Mouse (Mus musculus) adrenal gland, postnatal 25 days (tissue): ENCODE measurements around the gene Ralgapa2. TPM values are rescaled to one million over a fixed set of nuclear protein-coding genes. Genes with fewer than 3 reads are reported as not detected.
"Not testable (repeated sequence)": the region's sequence is repeated elsewhere in the genome, so short reads cannot be mapped to it uniquely, and the experiment has no call there.

ENCODE experiments used
- DNase-seq: peaks from one replicate; pipeline ENCODE4 v3.0.0; 2021; ENCODE audit warnings: mixed read lengths
- total RNA-seq: library from RNA; stranded (reverse); gene quantifications from 2 replicates; pipeline ENCODE4 v1.2.3, GENCODE M21; 2021

Ralgapa2 gene
- total RNA-seq, 1 experiment from 2014 or later = 32.3 TPM

- no peak for DNase-seq
Observed at GRCm38 (mm10) chr2:146498298-146498697, 13.8 kb downstream of the Ralgapa2 start.

DNA sequence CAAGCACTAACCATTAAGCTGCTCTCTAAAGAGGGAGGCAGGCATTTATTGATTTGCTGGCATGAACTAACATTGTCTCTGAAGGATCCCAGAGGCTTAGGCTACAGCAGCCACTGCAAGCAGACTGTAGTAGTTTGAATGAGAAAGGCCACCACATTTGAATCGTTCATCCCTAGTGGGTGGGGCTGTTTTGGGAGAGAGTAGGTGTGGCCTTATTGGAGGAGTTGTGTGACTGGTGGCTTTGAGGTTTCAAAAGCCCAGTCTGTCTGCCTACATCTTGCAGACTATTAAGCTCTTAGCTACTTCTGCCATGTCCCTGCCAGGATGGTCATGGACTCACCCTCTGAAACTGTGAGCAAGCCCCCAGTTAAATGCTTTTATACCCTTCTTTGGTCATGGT is 15.1 kb downstream of the Ralgapa2 start:
- DNase-seq = no peak

- DNase-seq = no peak
Observed at GRCm38 (mm10) chr2:146495781-146496180, 16.4 kb downstream of the Ralgapa2 start.

- no peak for DNase-seq
Observed at GRCm38 (mm10) chr2:146493354-146493946, 18.7 kb downstream of the Ralgapa2 start.

DNA sequence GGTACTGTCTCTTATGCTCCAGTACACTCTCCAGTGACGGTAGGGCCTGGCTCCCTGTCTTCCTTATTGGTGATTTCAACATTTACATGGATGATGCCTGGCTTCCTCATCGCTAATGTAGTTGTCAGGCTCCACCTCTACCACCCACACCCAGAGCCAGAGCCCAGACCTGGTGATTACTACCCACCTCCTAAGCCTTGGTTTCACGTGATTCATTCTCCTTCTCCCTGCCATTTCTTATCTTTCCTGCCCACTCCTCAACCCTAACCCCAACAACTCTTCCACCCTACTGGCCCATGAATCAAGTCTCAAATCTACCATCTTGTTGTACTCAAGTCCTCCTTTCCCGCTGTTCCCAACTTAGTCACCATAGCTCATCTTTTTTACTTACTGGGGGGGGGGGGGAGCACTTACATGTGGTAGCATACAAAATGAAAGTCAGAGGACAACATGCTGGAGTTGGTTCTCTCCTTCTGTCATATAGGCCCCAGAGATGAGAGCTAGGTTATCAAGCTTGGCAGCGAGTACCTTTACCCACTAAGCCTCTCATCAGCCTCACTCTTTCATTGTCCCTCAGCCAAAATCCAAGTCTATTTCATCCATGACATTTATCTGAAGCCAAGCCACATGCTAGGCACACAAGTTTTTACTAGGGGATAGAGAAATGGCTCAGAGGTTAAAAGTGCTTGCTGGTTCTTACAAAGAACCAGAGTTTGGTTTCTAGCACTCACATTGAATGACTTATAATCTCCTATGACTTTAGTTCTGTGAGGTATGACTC is 20.1 kb downstream of the Ralgapa2 start:
- no peak for DNase-seq

DNA sequence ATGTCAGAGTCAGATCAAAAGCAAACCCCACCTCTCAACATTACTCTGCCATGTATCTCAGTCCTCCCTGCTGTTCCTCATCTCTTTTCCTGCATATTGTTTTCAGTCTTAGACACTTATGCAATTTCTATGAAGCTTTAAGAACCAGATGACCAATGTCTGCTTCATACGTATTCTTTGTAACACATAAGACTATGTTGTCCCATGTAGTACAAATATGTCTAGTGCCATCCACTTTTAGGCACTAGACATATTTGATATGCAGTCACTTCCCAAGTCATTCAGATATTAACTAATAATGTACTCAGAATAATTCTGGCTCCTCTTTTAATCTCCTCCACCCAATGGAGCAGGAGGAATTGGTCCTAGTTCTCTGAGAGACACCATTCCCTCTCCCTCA is 21.2 kb downstream of the Ralgapa2 start:
- no peak for DNase-seq

GRCm38 (mm10) chr2:146488291-146488690 is 23.9 kb downstream of the Ralgapa2 start:
- no peak for DNase-seq

- no peak for DNase-seq
Observed at GRCm38 (mm10) chr2:146482859-146483258, 29.3 kb downstream of the Ralgapa2 start.

- DNase-seq = no peak
Observed at GRCm38 (mm10) chr2:146477491-146477890, 34.7 kb downstream of the Ralgapa2 start.

DNA sequence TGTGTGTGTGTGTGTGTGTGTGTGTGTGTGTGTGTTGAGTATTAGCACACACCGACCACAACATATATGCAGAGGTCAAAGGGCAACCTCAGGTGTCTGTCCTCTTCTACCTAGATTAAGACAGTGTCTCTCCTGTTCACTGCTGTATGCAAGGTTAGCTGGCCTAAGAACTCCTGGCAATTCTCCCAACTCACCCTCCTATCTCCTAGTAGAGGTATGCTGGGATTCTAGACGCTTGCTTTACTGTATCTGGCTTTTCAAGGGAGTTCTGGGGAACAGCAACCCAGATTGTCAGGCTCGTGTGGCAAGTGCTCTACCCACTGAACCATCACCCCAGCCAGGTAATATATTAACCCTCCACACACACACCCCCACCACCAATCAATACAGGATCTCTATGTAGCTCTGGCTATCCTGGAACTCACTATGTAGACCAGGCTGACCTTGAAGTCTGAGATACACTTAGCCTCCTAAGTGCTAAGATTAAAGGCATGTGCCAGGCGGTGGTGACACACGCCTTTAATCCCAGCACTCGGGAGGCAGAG is 35.6 kb downstream of the Ralgapa2 start:
- no peak for DNase-seq

GRCm38 (mm10) chr2:146476001-146476400 is 36.1 kb downstream of the Ralgapa2 start:
- DNase-seq = no peak

GRCm38 (mm10) chr2:146470947-146471346 is 41.2 kb downstream of the Ralgapa2 start:
- DNase-seq = no peak

GRCm38 (mm10) chr2:146469707-146470420 is 42.3 kb downstream of the Ralgapa2 start:
- DNase-seq = no peak

DNA sequence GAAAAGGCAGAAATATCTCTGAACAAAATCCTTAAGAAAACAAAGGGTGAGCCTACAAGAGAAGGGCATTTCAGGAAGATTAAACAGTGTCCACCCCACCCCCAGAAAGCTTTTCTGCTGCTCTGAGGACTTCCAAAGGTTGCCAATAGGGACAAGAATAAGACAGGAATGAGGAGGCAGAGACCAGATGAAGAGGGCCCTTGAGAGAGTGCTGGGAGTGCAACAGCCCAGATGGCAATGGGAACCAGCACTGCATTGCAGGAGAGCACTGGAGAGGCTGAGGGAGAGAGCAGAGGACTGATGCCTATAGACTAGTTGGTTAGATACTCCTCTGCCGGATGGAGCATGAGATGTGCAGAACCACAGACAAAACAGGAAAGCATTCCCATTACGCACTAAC is 43.2 kb downstream of the Ralgapa2 start:
- no peak for DNase-seq

GRCm38 (mm10) chr2:146468016-146468415 is 44.1 kb downstream of the Ralgapa2 start:
- DNase-seq = peak; percentile 23

DNA sequence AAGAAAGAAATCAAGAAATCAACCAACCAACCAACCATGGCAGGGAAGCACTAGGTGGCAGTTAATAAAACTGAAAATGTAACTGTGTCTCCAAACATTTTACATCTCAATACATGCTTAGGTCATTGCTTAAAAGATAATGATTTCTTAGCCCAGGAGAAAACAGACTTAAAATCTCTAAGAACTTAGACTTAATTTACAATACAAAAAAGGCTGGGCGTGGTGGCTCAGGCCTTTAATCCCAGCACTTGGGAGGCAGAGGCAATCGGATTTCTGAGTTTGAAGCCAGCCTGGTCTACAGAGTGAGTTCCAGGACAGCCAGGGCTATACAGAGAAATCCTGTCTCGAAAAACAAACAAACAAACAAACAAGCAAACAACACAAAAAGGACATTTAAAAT is 45.3 kb downstream of the Ralgapa2 start:
- DNase-seq = not testable (repeated sequence)

GRCm38 (mm10) chr2:146457494-146457893 is 54.6 kb downstream of the Ralgapa2 start:
- no peak for DNase-seq

DNA sequence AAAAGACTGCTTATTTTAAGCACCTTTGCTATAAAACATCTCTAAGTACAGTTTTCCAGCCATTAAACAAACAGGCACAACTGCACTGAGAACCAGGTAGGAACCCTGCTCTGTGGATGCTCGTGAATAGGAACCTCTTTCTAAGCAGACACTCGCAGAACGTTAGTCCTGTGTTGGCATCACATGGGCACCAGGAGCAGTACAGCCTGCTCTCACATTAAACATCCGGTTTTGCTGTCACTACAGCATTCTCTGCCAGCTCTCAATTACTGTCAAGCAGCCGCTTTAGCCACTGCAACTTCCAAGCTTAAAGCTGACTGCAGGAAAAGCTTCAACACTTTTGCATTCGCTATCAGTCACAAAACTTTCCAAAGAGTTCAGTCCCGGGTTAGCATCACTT is 55.5 kb downstream of the Ralgapa2 start:
- no peak for DNase-seq

DNA sequence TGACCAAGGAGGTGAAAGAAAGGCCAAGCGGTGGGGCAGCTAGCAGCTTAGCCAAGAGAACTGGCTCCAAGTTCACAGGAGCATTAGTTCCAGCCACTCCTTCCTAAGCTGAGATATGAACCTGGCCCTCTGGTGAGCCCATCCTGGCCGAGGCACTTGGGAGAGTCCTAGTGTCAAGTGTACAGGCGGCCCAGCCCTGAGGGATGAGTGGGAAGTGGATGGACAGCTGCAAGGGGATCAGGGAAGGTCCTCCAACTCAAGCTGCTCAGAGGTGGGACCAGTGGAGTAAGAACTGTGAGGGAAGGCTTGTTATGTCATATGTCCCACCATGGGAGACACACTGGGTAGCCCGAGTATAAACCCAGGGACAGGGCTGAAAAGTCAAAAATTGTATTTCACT is 56.1 kb downstream of the Ralgapa2 start:
- DNase-seq = no peak

- no peak for DNase-seq
Observed at GRCm38 (mm10) chr2:146444009-146444408, 68.1 kb downstream of the Ralgapa2 start.

DNA sequence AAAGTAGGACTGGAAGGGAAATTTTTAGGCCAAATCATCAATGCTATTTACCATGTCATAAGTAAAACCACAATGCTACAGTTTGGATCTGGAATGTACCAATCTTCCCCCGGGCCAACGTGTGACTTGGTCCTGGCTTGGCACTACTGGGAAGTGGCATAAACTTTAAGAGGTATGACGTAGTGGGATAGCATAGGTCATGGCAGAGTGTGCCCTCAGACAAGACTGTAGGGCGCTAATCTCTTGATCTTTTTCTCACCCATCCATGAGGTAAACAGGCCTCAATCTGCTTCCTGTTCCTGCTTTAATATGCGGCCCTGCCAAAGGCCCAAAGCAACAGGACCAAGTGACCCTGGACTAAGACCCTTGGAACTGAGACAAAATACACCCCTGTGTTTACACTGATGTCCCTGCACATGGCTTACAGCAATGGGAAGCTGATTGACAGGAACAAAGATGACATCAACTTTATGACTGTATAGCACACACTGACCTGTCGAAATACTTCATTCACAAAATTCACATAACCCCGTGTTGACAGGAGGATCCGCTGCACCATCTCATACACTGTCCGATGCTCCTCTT is 68.8 kb downstream of the Ralgapa2 start:
- DNase-seq = no peak

GRCm38 (mm10) chr2:146441711-146442110 is 70.4 kb downstream of the Ralgapa2 start:
- DNase-seq = no peak

DNA sequence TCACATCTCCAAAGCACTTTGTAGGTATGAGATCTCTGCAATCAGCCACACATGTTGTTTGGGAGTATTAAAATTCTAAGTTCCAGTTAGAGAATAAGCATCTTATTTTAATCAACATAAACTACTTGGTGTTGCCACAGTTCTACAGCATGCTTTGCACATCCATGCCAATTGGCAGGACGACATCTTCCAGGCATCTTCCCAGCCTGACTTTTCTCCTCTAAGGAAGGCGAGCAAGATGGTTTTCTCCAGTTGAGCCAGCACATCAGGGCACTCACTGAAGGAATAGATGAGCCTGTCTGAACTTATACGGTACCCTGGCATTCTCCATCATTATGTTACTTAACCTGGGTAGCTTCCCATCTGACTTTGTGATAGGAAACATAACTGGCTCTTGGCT is 83.4 kb downstream of the Ralgapa2 start:
- DNase-seq = no peak
